Mouse (Mus musculus) neutrophil, adult 5-6 weeks (primary cell): ENCODE results near the gene Adgrb3. TPM values are rescaled to one million over a fixed set of nuclear protein-coding genes. Genes with fewer than 3 reads are reported as not detected.

Experiments used
- ATAC-seq: fragments of 151-379, 151-347 bp; 2 replicates; pipeline ENCODE4 v1.8.0; 2017; ENCODE audit warnings: mild to moderate bottlenecking, moderate TSS enrichment; ENCODE audit not compliant: insufficient number of reproducible peaks, poor library complexity, low FRiP score, severe bottlenecking; ENCODE audit errors: extremely low read depth
- total RNA-seq: library from RNA; stranded (forward); fragments of 200-1000 nt; gene quantifications from 2 replicates; pipeline ENCODE4 v1.2.3, GENCODE M21; 2017

Gene Adgrb3
- total RNA-seq, 1 experiment from 2014 or later = 0.23 TPM

- ATAC-seq = no peak
Measured at GRCm38 (mm10) chr1:25415084-25415483, 414.4 kb downstream of the Adgrb3 start.

- no peak for ATAC-seq
Measured at GRCm38 (mm10) chr1:25364186-25364585, 465.3 kb downstream of the Adgrb3 start.

GRCm38 (mm10) chr1:25358554-25358953 is 471.0 kb downstream of the Adgrb3 start:
- ATAC-seq = no peak

GRCm38 (mm10) chr1:25355486-25355885 is 474.0 kb downstream of the Adgrb3 start:
- no peak for ATAC-seq

- no peak for ATAC-seq
Measured at GRCm38 (mm10) chr1:25344876-25345275, 484.6 kb downstream of the Adgrb3 start.

- no peak for ATAC-seq
Measured at GRCm38 (mm10) chr1:25325406-25325805, 504.1 kb downstream of the Adgrb3 start.

- no peak for ATAC-seq
Measured at GRCm38 (mm10) chr1:25317142-25317541, 512.4 kb downstream of the Adgrb3 start.

GRCm38 (mm10) chr1:25312344-25312743 is 517.2 kb downstream of the Adgrb3 start:
- no peak for ATAC-seq

- no peak for ATAC-seq
Measured at GRCm38 (mm10) chr1:25310066-25310465, 519.4 kb downstream of the Adgrb3 start.

- ATAC-seq = no peak
Measured at GRCm38 (mm10) chr1:25281471-25281870, 548.0 kb downstream of the Adgrb3 start.

- ATAC-seq = no peak
Measured at GRCm38 (mm10) chr1:25250562-25250961, 578.9 kb downstream of the Adgrb3 start.

GRCm38 (mm10) chr1:25242436-25242835 is 587.1 kb downstream of the Adgrb3 start:
- no peak for ATAC-seq

- no peak for ATAC-seq
Measured at GRCm38 (mm10) chr1:25229245-25229750, 600.2 kb downstream of the Adgrb3 start.

GRCm38 (mm10) chr1:25228381-25229244 is 600.9 kb downstream of the Adgrb3 start:
- ATAC-seq = no peak

GRCm38 (mm10) chr1:25227880-25228279 is 601.6 kb downstream of the Adgrb3 start:
- no peak for ATAC-seq

- no peak for ATAC-seq
Measured at GRCm38 (mm10) chr1:25204636-25205035, 624.9 kb downstream of the Adgrb3 start.

GRCm38 (mm10) chr1:25199392-25199791 is 630.1 kb downstream of the Adgrb3 start:
- no peak for ATAC-seq

- ATAC-seq = no peak
Measured at GRCm38 (mm10) chr1:25191986-25192385, 637.5 kb downstream of the Adgrb3 start.

- ATAC-seq = no peak
Measured at GRCm38 (mm10) chr1:25189261-25189660, 640.2 kb downstream of the Adgrb3 start.

- ATAC-seq = no peak
Measured at GRCm38 (mm10) chr1:25185909-25186308, 643.6 kb downstream of the Adgrb3 start.
